Mouse (Mus musculus) heart, adult 2 months (tissue): ENCODE results near the gene D330020A13Rik.

Experiments
- CTCF ChIP-seq: fragments of 200-600 bp; IDR thresholded peaks from 2 replicates; pipeline ENCODE4 v1.8.1; 2022; ENCODE audit warnings: antibody characterized with exemption, mild to moderate bottlenecking, moderate library complexity
- EP300 ChIP-seq: fragments of 200-500 bp; IDR thresholded peaks from 2 replicates; pipeline ENCODE4 v1.6.1; 2011; ENCODE audit warnings: low read depth, low read length, control low read depth; ENCODE audit not compliant: insufficient read depth
- POLR2A ChIP-seq: fragments of 200-500 bp; IDR thresholded peaks from 2 replicates; pipeline ENCODE4 v1.6.1; 2011; ENCODE audit warnings: mild to moderate bottlenecking, low read depth, low read length, control low read depth; ENCODE audit not compliant: insufficient read depth

DNA sequence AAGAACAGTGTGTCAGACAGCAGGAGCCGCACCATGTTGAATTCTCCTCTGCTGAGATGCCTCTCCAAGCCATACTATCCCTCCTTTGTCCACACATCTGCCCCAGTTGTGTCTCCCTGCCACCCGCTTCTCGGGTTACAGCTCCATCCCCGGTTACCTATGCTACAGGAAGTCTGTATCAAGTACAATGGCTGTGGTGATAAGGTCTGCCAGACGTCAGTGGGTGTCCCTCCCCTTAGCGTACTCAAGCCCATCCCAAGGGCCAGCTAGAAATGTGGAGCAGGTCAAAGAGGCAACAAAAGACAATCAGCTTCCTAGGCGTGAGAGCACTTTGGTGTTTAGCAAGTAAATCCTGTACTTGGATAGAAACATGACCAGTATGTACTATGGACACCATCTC lies 5.6 kb upstream of the D330020A13Rik start:
- TF ChIP-seq CTCF: no peak
- TF ChIP-seq POLR2A: no peak
- no peak for TF ChIP-seq EP300
